Mouse (Mus musculus) limb, embryonic 14.5 days (tissue): ENCODE measurements around the gene I830077J02Rik. TPM values are rescaled to one million over a fixed set of nuclear protein-coding genes. Genes with fewer than 3 reads are reported as not detected.
A peak's percentile ranks its signal among the peaks of the same experiment; 100 is the strongest.

ENCODE experiments used
- ATAC-seq: fragments of 200-750 bp; cut with Nextera tagmentation; 2 replicates; pipeline ENCODE4 v1.8.0; 2017; ENCODE audit warnings: low read depth, moderate number of reproducible peaks, moderate TSS enrichment; ENCODE audit not compliant: low FRiP score
- DNase-seq: peaks from one replicate; pipeline ENCODE4 v3.0.0-alpha.2; 2015; ENCODE audit warnings: low spot score
- H3K27ac ChIP-seq: fragments of 300-500 bp; sonication (generic); replicated peaks from 2 replicates; pipeline ENCODE4 v1.5.1; 2014; ENCODE audit warnings: low read depth, mild to moderate bottlenecking, low read length, moderate library complexity, mixed read lengths
- H3K27me3 ChIP-seq: fragments of 300-500 bp; sonication (generic); 2 replicates; pipeline ENCODE4 v1.6.1; 2014; ENCODE audit warnings: low read length, mixed read lengths; ENCODE audit not compliant: control insufficient read depth, insufficient read depth
- H3K36me3 ChIP-seq: fragments of 300-500 bp; sonication (generic); 2 replicates; pipeline ENCODE4 v1.6.1; 2014; ENCODE audit warnings: mild to moderate bottlenecking, low read length, moderate library complexity, mixed read lengths; ENCODE audit not compliant: control insufficient read depth, insufficient read depth
- H3K4me1 ChIP-seq: fragments of 300-500 bp; sonication (generic); 2 replicates; pipeline ENCODE4 v1.6.1; 2014; ENCODE audit warnings: antibody characterized with exemption, low read length, mixed read lengths; ENCODE audit not compliant: control insufficient read depth, insufficient read depth
- H3K4me2 ChIP-seq: fragments of 300-500 bp; sonication (generic); replicated peaks from 2 replicates; pipeline ENCODE4 v1.6.1; 2014; ENCODE audit warnings: low read depth, mild to moderate bottlenecking, low read length, moderate library complexity; ENCODE audit not compliant: severe bottlenecking
- H3K4me3 ChIP-seq: fragments of 300-500 bp; sonication (generic); replicated peaks from 2 replicates; pipeline ENCODE4 v1.5.1; 2014; ENCODE audit warnings: low read length
- H3K9ac ChIP-seq: fragments of 300-500 bp; sonication (generic); 2 replicates; pipeline ENCODE4 v1.6.1; 2014; ENCODE audit warnings: mild to moderate bottlenecking, low read depth, low read length, moderate library complexity; ENCODE audit not compliant: severe bottlenecking
- H3K9me3 ChIP-seq: fragments of 300-500 bp; sonication (generic); 2 replicates; pipeline ENCODE4 v1.6.1; 2016; ENCODE audit warnings: low read length; ENCODE audit not compliant: control insufficient read depth
- POLR2A ChIP-seq: fragments of 200-500 bp; IDR thresholded peaks from 2 replicates; pipeline ENCODE4 v1.8.0; 2012; ENCODE audit warnings: inconsistent platforms, mild to moderate bottlenecking, moderate library complexity, borderline replicate concordance; ENCODE audit not compliant: insufficient read depth, insufficient read length; ENCODE audit errors: extremely low read depth
- WGBS: fragments of 180-500 bp; shearing (Covaris S2); extraction: QIAGEN DNeasy Blood & Tissue Kit; methylation state at CpG from one replicate; pipeline ENCODE4 v1.1.7; 2014; 5-methylcytosine and 5-hydroxymethylcytosine counted together
- polyA plus RNA-seq, 2 experiments: library from polyadenylated mRNA; depleted of rRNA in 1 of 2; stranded (reverse) in 1 of 2; unstranded in 1 of 2; fragments of >200 nt; fragmentation: Nextera tagmentation in 1 of 2; extraction: Ambion mirVana in 1 of 2; gene quantifications; 2 replicates each; pipeline versions ENCODE4 v1.2.1 to v1.2.3; 2012 to 2014

The I830077J02Rik gene
- polyA plus RNA-seq, 2 experiments, result 0.66 to 0.69 TPM

GRCm38 (mm10) chr3:105951348-105951747, 18.9 kb upstream of the I830077J02Rik start:
- ATAC-seq (no peak), DNase-seq (no peak)
- H3K9me3 ChIP-seq, result no peaks in the 10 kb centered on the region
- peaks cover 78% of the 10 kb centered on the region for H3K36me3 ChIP-seq
- no peak overlapping the region for H3K9ac ChIP-seq
- no peak for TF ChIP-seq POLR2A
- no peaks in the 10 kb centered on the region for H3K27me3 ChIP-seq
- no peak overlapping the region for H3K4me3 ChIP-seq
- WGBS, result 95% methylated on average over 7 of the region's 7 CpGs
- H3K27ac ChIP-seq, result no peak overlapping the region
- H3K4me2 ChIP-seq, result no peak overlapping the region
- H3K4me1 ChIP-seq, result no peaks in the 10 kb centered on the region

- WGBS, result 87% methylated on average over 4 of the region's 4 CpGs
- Histone ChIP-seq H3K4me1 (no peaks in the 10 kb centered on the region), H3K27ac (no peak overlapping the region), H3K27me3 (no peaks in the 10 kb centered on the region), H3K9ac (no peak overlapping the region), H3K4me3 (no peak overlapping the region), H3K36me3 (peaks cover 12% of the 10 kb centered on the region), H3K9me3 (no peaks in the 10 kb centered on the region), H3K4me2 (no peak overlapping the region)
- ATAC-seq (no peak), DNase-seq (no peak)
- TF ChIP-seq POLR2A, result no peak
These were observed 3.6 kb upstream of the I830077J02Rik start for GRCm38 (mm10) chr3:105936111-105936510.

GRCm38 (mm10) chr3:105935033-105935432, 2.6 kb upstream of the I830077J02Rik start:
- Histone ChIP-seq H3K4me2 (no peak overlapping the region), H3K9me3 (no peaks in the 10 kb centered on the region), H3K4me1 (no peaks in the 10 kb centered on the region), H3K27ac (no peak overlapping the region), H3K4me3 (no peak overlapping the region), H3K9ac (no peak overlapping the region), H3K36me3 (peaks cover 4% of the 10 kb centered on the region; the same call in 1 of the 2 replicates), H3K27me3 (no peaks in the 10 kb centered on the region)
- 90% methylated on average over 5 of the region's 5 CpGs for whole genome bisulfite sequencing
- ATAC-seq (no peak), DNase-seq (peak; percentile 12)
- no peak for TF ChIP-seq POLR2A

GRCm38 (mm10) chr3:105933926-105934325, 1.5 kb upstream of the I830077J02Rik start:
- TF ChIP-seq POLR2A, result no peak
- no peak overlapping the region for H3K4me2 ChIP-seq
- no peak for DNase-seq
- peaks cover 4% of the 10 kb centered on the region; the same call in 1 of the 2 replicates for H3K36me3 ChIP-seq
- 94% methylated on average over 6 of the region's 6 CpGs for WGBS
- no peaks in the 10 kb centered on the region for H3K9me3 ChIP-seq
- no peaks in the 10 kb centered on the region for H3K27me3 ChIP-seq
- H3K9ac ChIP-seq, result no peak overlapping the region
- H3K4me1 ChIP-seq, result no peaks in the 10 kb centered on the region
- no peak for ATAC-seq
- H3K27ac ChIP-seq, result no peak overlapping the region
- no peak overlapping the region for H3K4me3 ChIP-seq

DNA sequence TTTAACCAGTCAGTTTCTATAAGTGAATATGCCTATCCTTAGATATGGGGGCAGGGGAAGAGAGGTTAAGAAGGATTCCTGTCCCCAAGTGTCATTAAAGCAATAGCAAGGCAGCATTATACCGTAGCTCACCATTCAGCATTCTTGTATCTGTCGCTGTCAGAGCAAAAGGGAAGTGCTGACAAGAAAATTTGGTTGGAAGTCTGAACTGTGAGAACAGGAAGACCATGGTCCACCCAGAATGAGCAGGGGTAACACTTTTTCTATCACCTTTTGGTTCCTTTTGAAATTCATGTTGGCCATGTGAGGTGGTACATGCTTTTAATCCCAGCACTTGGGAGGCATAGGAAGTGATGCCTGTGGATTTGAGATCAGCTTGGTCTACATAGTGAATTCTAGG, 1.4 kb downstream of the I830077J02Rik start:
- Histone ChIP-seq H3K36me3 (no peaks in the 10 kb centered on the region), H3K4me1 (no peaks in the 10 kb centered on the region), H3K27me3 (no peaks in the 10 kb centered on the region), H3K27ac (no peak overlapping the region), H3K9ac (no peak overlapping the region), H3K9me3 (no peaks in the 10 kb centered on the region), H3K4me3 (no peak overlapping the region), H3K4me2 (no peak overlapping the region)
- no peak for ATAC-seq
- no peak for DNase-seq
- no peak for TF ChIP-seq POLR2A
- 93% methylated on average over 2 of the region's 2 CpGs for WGBS

- Histone ChIP-seq H3K4me2 (no peak overlapping the region), H3K27me3 (no peaks in the 10 kb centered on the region), H3K36me3 (no peaks in the 10 kb centered on the region), H3K9ac (no peak overlapping the region), H3K4me1 (no peaks in the 10 kb centered on the region), H3K27ac (no peak overlapping the region), H3K4me3 (no peak overlapping the region), H3K9me3 (no peaks in the 10 kb centered on the region)
- 82% methylated on average over 7 of the region's 7 CpGs for WGBS
- DNase-seq (no peak), ATAC-seq (no peak)
- no peak for TF ChIP-seq POLR2A
These were observed 2.6 kb downstream of the I830077J02Rik start for GRCm38 (mm10) chr3:105929821-105930220.
